Mouse (Mus musculus): ENCODE measurements at regions not wholly inside any gene's neighbourhood (a gene's known extent, or its start where the extent isn't known, plus 50 kb on each side); places are given as distances from the start of the nearest gene placed in this dataset.

GRCm38 (mm10) chr10:9090961-9091360 is 205.1 kb upstream of the Sash1 start:
- TF ChIP-seq POLR2A (IDR thresholded peaks at IDR 0.05; ENCODE audit: borderline replicate concordance, low read depth, low read length) (no peak), CTCF (IDR thresholded peaks at IDR 0.05; ENCODE audit: low read depth, low read length) (no peak)
